Mouse (Mus musculus): ENCODE measurements around the gene Gm14190.
"Not testable (repeated sequence)": the region's sequence is repeated elsewhere in the genome, so short reads cannot be mapped to it uniquely, and the experiment has no call there.

- TF ChIP-seq CTCF, EP300 (IDR thresholded peaks at IDR 0.05): not testable (repeated sequence)
Observed at GRCm38 (mm10) chr11:99685235-99685634, 5.3 kb downstream of the Gm14190 start.

Measured in lung, postnatal 0 days (tissue).